Mouse (Mus musculus) CH12.LX (cell line): ENCODE results near the gene Gnb2. TPM values are rescaled to one million over a fixed set of nuclear protein-coding genes. Genes with fewer than 3 reads are reported as not detected.

ENCODE experiments used
- DNase-seq: peaks from one replicate; pipeline ENCODE4 v3.0.0-alpha.2; 2013; ENCODE audit errors: extremely low read depth
- H3K27ac ChIP-seq: 2 replicates; pipeline ENCODE4 v1.5.1; 2012; ENCODE audit warnings: low read depth, mild to moderate bottlenecking, control low read depth, moderate library complexity; ENCODE audit not compliant: insufficient read depth
- H3K27me3 ChIP-seq: replicated peaks from 2 replicates; pipeline ENCODE3; 2012; ENCODE audit warnings: inconsistent platforms
- H3K36me3 ChIP-seq, 2 experiments: replicated peaks in 1 of 2; 2 replicates each; pipeline versions ENCODE3 to v1.6.1; 2012; ENCODE audit warnings: inconsistent platforms in 1 of 2, low read length in 1 of 2, mild to moderate bottlenecking in 1 of 2, mixed read lengths in 1 of 2, moderate library complexity in 1 of 2; ENCODE audit not compliant: control insufficient read depth in 1 of 2, insufficient read depth in 1 of 2
- H3K4me1 ChIP-seq, 2 experiments: 2 replicates each; pipeline ENCODE4 v1.6.1; 2012; ENCODE audit warnings: inconsistent platforms in 1 of 2, moderate library complexity in 1 of 2; ENCODE audit not compliant: insufficient read depth in 2 of 2, control insufficient read depth in 1 of 2
- H3K4me2 ChIP-seq: 2 replicates; pipeline ENCODE4 v1.6.1; 2012; ENCODE audit warnings: low read depth, mild to moderate bottlenecking, control low read depth; ENCODE audit not compliant: poor library complexity, insufficient read depth, severe bottlenecking
- H3K4me3 ChIP-seq, 3 experiments: fragments of 150-350 bp in 1 of 3; sonication (generic) in 1 of 3; replicated peaks in 1 of 3; 2 replicates each; pipeline versions ENCODE3 to v1.5.1; 2011 to 2012; ENCODE audit warnings: low read depth in 2 of 3, low read length in 2 of 3, mild to moderate bottlenecking in 2 of 3, moderate library complexity in 2 of 3, control low read depth in 1 of 3, improper control_type of control experiment in 1 of 3, inconsistent platforms in 1 of 3, mixed read lengths in 1 of 3; ENCODE audit not compliant: poor library complexity in 1 of 3
- H3K79me2 ChIP-seq: replicated peaks from 2 replicates; pipeline ENCODE4 v1.6.1; 2012; ENCODE audit warnings: mild to moderate bottlenecking, moderate library complexity; ENCODE audit not compliant: control insufficient read depth, poor library complexity, insufficient read depth, severe bottlenecking; ENCODE audit errors: extremely low read depth
- H3K9ac ChIP-seq: 2 replicates; pipeline ENCODE4 v1.6.1; 2012; ENCODE audit warnings: low read depth, mild to moderate bottlenecking, control low read depth, moderate library complexity; ENCODE audit not compliant: insufficient read depth
- H3K9me3 ChIP-seq: replicated peaks from 2 replicates; pipeline ENCODE3; 2012; ENCODE audit warnings: low read length, inconsistent platforms, mixed read lengths
- CHD2 ChIP-seq: IDR thresholded peaks from 2 replicates; pipeline ENCODE4 v1.6.1; 2011; ENCODE audit warnings: low read length, improper control_type of control experiment
- CTCF ChIP-seq, 2 experiments: IDR thresholded peaks in 1 of 2; conservative IDR thresholded peaks in 1 of 2; 2 replicates each; pipeline ENCODE4 v1.5.1; 2011 to 2012; ENCODE audit warnings: low read depth in 2 of 2, low read length in 2 of 2, improper control_type of control experiment in 1 of 2, inconsistent platforms in 1 of 2, mild to moderate bottlenecking in 1 of 2, moderate library complexity in 1 of 2
- E2F4 ChIP-seq: IDR thresholded peaks from 2 replicates; pipeline ENCODE4 v1.6.1; 2011; ENCODE audit warnings: low read depth, low read length, improper control_type of control experiment; ENCODE audit not compliant: insufficient replicate concordance
- ELF1 ChIP-seq: IDR thresholded peaks from 2 replicates; pipeline ENCODE4 v1.6.1; 2014; ENCODE audit warnings: low read depth, mild to moderate bottlenecking, inconsistent platforms, low read length, improper control_type of control experiment
- ETS1 ChIP-seq: conservative IDR thresholded peaks from 2 replicates; pipeline ENCODE4 v1.6.1; 2012; ENCODE audit warnings: low read depth, mild to moderate bottlenecking, inconsistent platforms, low read length, improper control_type of control experiment, moderate library complexity
- GABPA ChIP-seq: IDR thresholded peaks from 2 replicates; pipeline ENCODE4 v1.6.1; 2012; ENCODE audit warnings: low read depth, low read length, improper control_type of control experiment, inconsistent platforms; ENCODE audit not compliant: insufficient replicate concordance
- HCFC1 ChIP-seq: IDR thresholded peaks from 2 replicates; pipeline ENCODE4 v1.6.1; 2012; ENCODE audit warnings: low read depth, mild to moderate bottlenecking, inconsistent platforms, low read length, improper control_type of control experiment
- IRF4 ChIP-seq: IDR thresholded peaks from 2 replicates; pipeline ENCODE4 v1.6.1; 2014; ENCODE audit warnings: low read depth, mild to moderate bottlenecking, inconsistent platforms, low read length, improper control_type of control experiment
- JUND ChIP-seq: conservative IDR thresholded peaks from 2 replicates; pipeline ENCODE4 v1.6.1; 2011; ENCODE audit warnings: low read depth, low read length, improper control_type of control experiment
- MAFK ChIP-seq: IDR thresholded peaks from 2 replicates; pipeline ENCODE4 v1.6.1; 2011; ENCODE audit warnings: low read length, improper control_type of control experiment; ENCODE audit not compliant: insufficient replicate concordance
- MAZ ChIP-seq: IDR thresholded peaks from 2 replicates; pipeline ENCODE4 v1.6.1; 2012; ENCODE audit warnings: low read depth, mild to moderate bottlenecking, inconsistent platforms, low read length, improper control_type of control experiment, moderate library complexity
- MEF2A ChIP-seq: IDR thresholded peaks from 2 replicates; pipeline ENCODE4 v1.6.1; 2014; ENCODE audit warnings: low read depth, mild to moderate bottlenecking, inconsistent platforms, low read length, improper control_type of control experiment, borderline replicate concordance
- MYC ChIP-seq: IDR thresholded peaks from 2 replicates; pipeline ENCODE4 v1.6.1; 2011; ENCODE audit warnings: low read depth, mild to moderate bottlenecking, improper control_type of control experiment, low read length
- NELFE ChIP-seq: IDR thresholded peaks from 2 replicates; pipeline ENCODE4 v1.6.1; 2011; ENCODE audit warnings: low read depth, low read length, improper control_type of control experiment
- NRF1 ChIP-seq: IDR thresholded peaks from 2 replicates; pipeline ENCODE4 v1.6.1; 2014; ENCODE audit warnings: low read depth, mild to moderate bottlenecking, inconsistent platforms, low read length, improper control_type of control experiment, moderate library complexity
- POLR2A ChIP-seq: IDR thresholded peaks from 2 replicates; pipeline ENCODE4 v1.6.1; 2011; ENCODE audit warnings: low read depth, mild to moderate bottlenecking, improper control_type of control experiment, low read length
- RAD21 ChIP-seq: IDR thresholded peaks from 2 replicates; pipeline ENCODE4 v1.6.1; 2011; ENCODE audit warnings: low read depth, mild to moderate bottlenecking, low read length, improper control_type of control experiment, moderate library complexity
- RCOR1 ChIP-seq: conservative IDR thresholded peaks from 2 replicates; pipeline ENCODE4 v1.6.1; 2012; ENCODE audit warnings: low read depth, mild to moderate bottlenecking, inconsistent platforms, low read length, improper control_type of control experiment
- SIN3A ChIP-seq: IDR thresholded peaks from 2 replicates; pipeline ENCODE4 v1.6.1; 2012; ENCODE audit warnings: low read length, improper control_type of control experiment, inconsistent platforms
- SMC3 ChIP-seq: IDR thresholded peaks from 2 replicates; pipeline ENCODE4 v1.6.1; 2011; ENCODE audit warnings: low read depth, low read length, improper control_type of control experiment
- TCF12 ChIP-seq: IDR thresholded peaks from 2 replicates; pipeline ENCODE4 v1.6.1; 2014; ENCODE audit warnings: low read depth, mild to moderate bottlenecking, inconsistent platforms, low read length, improper control_type of control experiment
- UBTF ChIP-seq: IDR thresholded peaks from 2 replicates; pipeline ENCODE4 v1.6.1; 2012; ENCODE audit warnings: low read depth, mild to moderate bottlenecking, inconsistent platforms, low read length, improper control_type of control experiment, moderate library complexity
- USF1 ChIP-seq: IDR thresholded peaks from 2 replicates; pipeline ENCODE4 v1.6.1; 2014; ENCODE audit warnings: low read depth, mild to moderate bottlenecking, inconsistent platforms, low read length, improper control_type of control experiment
- ZC3H11A ChIP-seq: IDR thresholded peaks from 2 replicates; pipeline ENCODE4 v1.6.1; 2012; ENCODE audit warnings: low read depth, mild to moderate bottlenecking, inconsistent platforms, low read length, improper control_type of control experiment
- ZKSCAN1 ChIP-seq: IDR thresholded peaks from 2 replicates; pipeline ENCODE4 v1.6.1; 2012; ENCODE audit warnings: low read depth, inconsistent platforms, low read length, improper control_type of control experiment, borderline replicate concordance
- ZMIZ1 ChIP-seq: IDR thresholded peaks from 2 replicates; pipeline ENCODE4 v1.6.1; 2012; ENCODE audit warnings: low read depth, mild to moderate bottlenecking, inconsistent platforms, low read length, improper control_type of control experiment
- ZNF384 ChIP-seq: IDR thresholded peaks from 2 replicates; pipeline ENCODE4 v1.6.1; 2012; ENCODE audit warnings: low read depth, low read length, improper control_type of control experiment, inconsistent platforms
- dilution Hi-C: fragments of 300-500 bp; cut with MboI; formaldehyde crosslinking; loops from 2 replicates; pipeline ENCODE4 v1.14.3; 2020; ENCODE audit warnings: low sequenced_read_pairs; ENCODE audit not compliant: extremely low pct_unique_long_range_greater_than_20kb, extremely low pct_ligation_motif_present
- in situ Hi-C: fragments of 300-500 bp; cut with MboI; formaldehyde crosslinking; loops from 3 replicates; pipeline ENCODE4 v1.14.3; 2019; ENCODE audit warnings: low sequenced_read_pairs, low pct_ligation_motif_present, low pct_unique_long_range_greater_than_20kb, mixed read lengths
- polyA plus RNA-seq: library from polyadenylated mRNA; unstranded; fragments of >175 nt; gene quantifications from 2 replicates; pipeline ENCODE4 v1.2.1, GENCODE M21; 2012; ENCODE audit warnings: low read depth; ENCODE audit not compliant: insufficient read length
- total RNA-seq, 2 experiments: library from RNA; depleted of rRNA; stranded (reverse); fragments of 300-350 nt in 1 of 2; fragments of >200 nt in 1 of 2; gene quantifications; 2 replicates each; pipeline ENCODE4 v1.2.3; 2012 to 2014

The Gnb2 gene
- total and polyA plus RNA-seq, 3 experiments: 264 to 480 (median 327) TPM

- in situ Hi-C loops (no loop called here), dilution Hi-C loops (no loop called here)
- Histone ChIP-seq H3K36me3 (no peaks in the 10 kb centered on the region), H3K79me2 (no peaks in the 10 kb centered on the region), H3K9ac (no peak overlapping the region), H3K4me2 (no peak overlapping the region), H3K4me3 (no peak overlapping the region), H3K27ac (no peak overlapping the region), H3K27me3 (peaks cover 10% of the 10 kb centered on the region), H3K9me3 (no peaks in the 10 kb centered on the region), H3K4me1 (peaks cover 2 to 26% of the 10 kb centered on the region in 2 experiments)
- DNase-seq: no peak
- TF ChIP-seq NRF1 (no peak), HCFC1 (no peak), ZC3H11A (no peak)
Observed at GRCm38 (mm10) chr5:137570691-137571586, 37.6 kb upstream of the Gnb2 start.

GRCm38 (mm10) chr5:137570181-137570580 is 36.9 kb upstream of the Gnb2 start:
- in situ Hi-C loops: no loop called here

GRCm38 (mm10) chr5:137569665-137570064 is 36.4 kb upstream of the Gnb2 start, which contains the start of gene Tfr2:
Gene Tfr2, plus strand, starts transcription at chr5:137569840.
- H3K4me2 ChIP-seq: peak within 1 kb of the TSS; percentile 70
- H3K9ac ChIP-seq: no peak within 1 kb of the TSS
- peak; percentile 80 for DNase-seq
- no peaks in the 10 kb centered on the region for H3K79me2 ChIP-seq
- peak within 1 kb of the TSS; percentile 1 to 45 (median 29) for H3K4me3 ChIP-seq
- dilution Hi-C loops (no loop called here), in situ Hi-C loops (loop anchor here (5.0 kb wide), 1 partner anchor 37 kb away; the partner anchor contains the start of genes Epo and Gnb2)
- H3K4me1 ChIP-seq: peaks cover 2 to 26% of the 10 kb centered on the region in 2 experiments
- no peaks in the 10 kb centered on the region for H3K9me3 ChIP-seq
- no peak within 1 kb of the TSS for H3K27ac ChIP-seq
- H3K36me3 ChIP-seq: no peaks in the 10 kb centered on the region
- peaks cover 10% of the 10 kb centered on the region for H3K27me3 ChIP-seq
- no peak for TF ChIP-seq CHD2
- TF ChIP-seq POLR2A: peak; percentile 49
- 0 out of 2 replicates have a peak, but pooled peaks have one; percentile 44 for TF ChIP-seq NELFE
- TF ChIP-seq E2F4: no peak
- TF ChIP-seq ELF1: no peak
- TF ChIP-seq JUND: no peak
- TF ChIP-seq ZMIZ1: no peak
- no peak for TF ChIP-seq USF1
- no peak for TF ChIP-seq SIN3A
- no peak for TF ChIP-seq NRF1
- no peak for TF ChIP-seq MYC
- no peak for TF ChIP-seq ETS1
- no peak for TF ChIP-seq MAFK
- TF ChIP-seq ZC3H11A: no peak
- no peak for TF ChIP-seq IRF4
- TF ChIP-seq HCFC1: no peak
- TF ChIP-seq RAD21: no peak

More at GRCm38 (mm10) chr5:137570181-137570580, 36.9 kb upstream of the Gnb2 start:
- peak overlapping the region; percentile 70; the same call in 1 of the 2 replicates for H3K4me2 ChIP-seq
- H3K9me3 ChIP-seq: no peaks in the 10 kb centered on the region
- TF ChIP-seq CHD2: no peak
- no peak for TF ChIP-seq UBTF
- no peak for TF ChIP-seq IRF4
- no peak for TF ChIP-seq MAZ
- no peak for TF ChIP-seq SMC3
- no peak for TF ChIP-seq HCFC1
- TF ChIP-seq ZNF384: no peak
- TF ChIP-seq MAFK: no peak
- no peak for TF ChIP-seq RCOR1
- TF ChIP-seq GABPA: no peak
- TF ChIP-seq MEF2A: no peak
- no peak for TF ChIP-seq TCF12
- no peak for TF ChIP-seq SIN3A
- TF ChIP-seq ZC3H11A: no peak
- no peak for TF ChIP-seq NRF1
- no peak for TF ChIP-seq CTCF (conservative IDR thresholded peaks at IDR 0.05 in 1 of 2, IDR thresholded peaks at IDR 0.05 in 1 of 2; ENCODE audit: low read depth in 2 of 2, low read length in 2 of 2)
- no peak for TF ChIP-seq ZKSCAN1
- no peak for TF ChIP-seq POLR2A
- H3K4me3 ChIP-seq: no peak overlapping the region
- no peaks in the 10 kb centered on the region for H3K79me2 ChIP-seq
- peaks cover 10% of the 10 kb centered on the region for H3K27me3 ChIP-seq
- no peak overlapping the region for H3K27ac ChIP-seq
- no peak overlapping the region for H3K9ac ChIP-seq
- peaks cover 2 to 26% of the 10 kb centered on the region in 2 experiments for H3K4me1 ChIP-seq
- dilution Hi-C loops: no loop called here
- H3K36me3 ChIP-seq: no peaks in the 10 kb centered on the region
- no peak for DNase-seq
